Mouse (Mus musculus): Measurements from ENCODE around the gene Slc25a27. TPM values are rescaled to one million over a fixed set of nuclear protein-coding genes. Genes with fewer than 3 reads are reported as not detected.

Slc25a27 gene
- polyA plus RNA-seq, 1 experiment from 2014 or later, result 5.9 TPM

DNA sequence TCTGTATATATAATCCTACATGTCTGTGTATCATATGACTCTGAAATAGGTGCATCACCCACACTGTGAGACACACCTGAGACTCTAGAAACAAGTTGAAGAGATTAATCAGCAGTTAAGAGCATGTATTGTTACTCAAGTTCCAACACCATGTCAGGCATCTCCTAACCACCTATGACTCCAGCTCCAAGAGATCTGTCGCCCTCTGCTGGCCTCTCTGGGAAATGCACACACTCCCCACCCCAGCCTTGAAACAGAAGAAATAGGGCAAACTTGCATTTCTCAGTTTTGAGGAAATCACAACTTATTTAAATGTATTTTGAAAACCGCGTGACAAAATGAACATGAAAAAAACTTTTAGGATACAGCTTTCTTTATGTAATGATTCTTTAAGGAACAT is 60.3 kb downstream of the Slc25a27 start:
- H3K9ac ChIP-seq (ENCODE audit: low read length), result no peak overlapping the region
- H3K4me3 ChIP-seq (ENCODE audit: low read depth, low read length), result no peak overlapping the region
- 16% methylated on average over 3 of the region's 3 CpGs for WGBS
- H3K27ac ChIP-seq (replicated peaks), result no peak overlapping the region
- ATAC-seq (ENCODE audit: low FRiP score, low TSS enrichment) (no peak), DNase-seq (ENCODE audit: low spot score) (peak; percentile 74)
- H3K9me3 ChIP-seq (ENCODE audit: control insufficient read depth, low read length), result no peaks in the 10 kb centered on the region
- TF ChIP-seq CTCF (IDR thresholded peaks at IDR 0.05; ENCODE audit: low read depth), result peak; percentile 97
- no peak for TF ChIP-seq EP300 (optimal IDR thresholded peaks at IDR 0.05)
- H3K4me1 ChIP-seq (replicated peaks; ENCODE audit: control insufficient read depth, insufficient read depth), result no peaks in the 10 kb centered on the region
- no peak overlapping the region for H3K4me2 ChIP-seq (replicated peaks; ENCODE audit: low read depth)
- H3K27me3 ChIP-seq (ENCODE audit: control insufficient read depth, insufficient read depth, low read length), result no peaks in the 10 kb centered on the region
- H3K36me3 ChIP-seq (ENCODE audit: control insufficient read depth, insufficient read depth, low read length), result no peaks in the 10 kb centered on the region

DNA sequence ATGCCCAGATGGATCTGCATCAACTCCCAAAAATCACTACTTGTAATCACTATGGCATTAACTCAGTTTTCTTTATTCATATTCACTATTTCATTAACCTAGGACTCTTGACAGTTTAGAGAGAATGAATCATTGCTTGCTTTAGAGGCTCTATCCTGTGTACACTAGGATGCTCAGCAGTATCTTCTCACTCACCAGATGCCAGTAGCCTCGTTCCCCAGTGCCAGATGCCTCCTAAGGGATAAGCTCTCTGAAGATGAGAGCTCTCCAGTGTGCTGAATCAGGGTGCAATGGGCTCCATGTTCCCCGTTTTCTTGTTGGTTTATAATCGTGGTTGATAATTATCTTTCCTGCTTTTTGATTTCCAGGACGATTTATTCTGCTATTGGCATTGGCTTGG is 68.3 kb downstream of the Slc25a27 start:
- Histone ChIP-seq H3K27ac (replicated peaks) (no peak overlapping the region), H3K4me3 (ENCODE audit: low read depth, low read length) (no peak overlapping the region), H3K9me3 (ENCODE audit: control insufficient read depth, low read length) (no peaks in the 10 kb centered on the region), H3K36me3 (ENCODE audit: control insufficient read depth, insufficient read depth, low read length) (no peaks in the 10 kb centered on the region), H3K27me3 (ENCODE audit: control insufficient read depth, insufficient read depth, low read length) (no peaks in the 10 kb centered on the region), H3K4me2 (replicated peaks; ENCODE audit: low read depth) (no peak overlapping the region), H3K4me1 (replicated peaks; ENCODE audit: control insufficient read depth, insufficient read depth) (no peaks in the 10 kb centered on the region), H3K9ac (ENCODE audit: low read length) (no peak overlapping the region)
- DNase-seq (ENCODE audit: low spot score) (no peak), ATAC-seq (ENCODE audit: low FRiP score, low TSS enrichment) (no peak)
- WGBS, result 52% methylated on average over 4 of the region's 4 CpGs
- TF ChIP-seq EP300 (optimal IDR thresholded peaks at IDR 0.05) (no peak), CTCF (IDR thresholded peaks at IDR 0.05; ENCODE audit: low read depth) (no peak)

DNA sequence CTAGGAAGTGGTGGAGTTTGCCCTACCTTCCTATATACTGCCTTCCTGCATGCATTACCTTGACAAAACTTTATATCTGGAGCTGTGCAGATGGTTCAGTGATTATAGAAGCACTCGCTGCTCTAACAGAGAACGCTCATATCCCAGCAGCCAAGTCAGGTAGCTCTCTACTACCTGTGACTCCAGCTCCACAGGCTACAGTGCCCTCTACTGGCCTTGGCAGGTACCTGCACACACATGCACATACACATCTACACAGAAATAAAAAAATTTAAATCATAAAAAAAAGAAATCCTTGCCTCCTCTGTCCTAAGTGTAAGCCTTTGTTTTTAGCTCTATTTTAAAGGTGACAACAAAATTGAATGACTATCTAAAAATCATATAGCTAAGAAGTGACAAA is 69.3 kb downstream of the Slc25a27 start:
- H3K4me1 ChIP-seq (replicated peaks; ENCODE audit: control insufficient read depth, insufficient read depth), result no peaks in the 10 kb centered on the region
- ATAC-seq (ENCODE audit: low FRiP score, low TSS enrichment) (no peak), DNase-seq (ENCODE audit: low spot score) (no peak)
- 100% methylated on average over 2 of the region's 2 CpGs for WGBS
- no peaks in the 10 kb centered on the region for H3K9me3 ChIP-seq (ENCODE audit: control insufficient read depth, low read length)
- no peak overlapping the region for H3K27ac ChIP-seq (replicated peaks)
- H3K4me3 ChIP-seq (ENCODE audit: low read depth, low read length), result no peak overlapping the region
- H3K27me3 ChIP-seq (ENCODE audit: control insufficient read depth, insufficient read depth, low read length), result no peaks in the 10 kb centered on the region
- TF ChIP-seq EP300 (optimal IDR thresholded peaks at IDR 0.05) (no peak), CTCF (IDR thresholded peaks at IDR 0.05; ENCODE audit: low read depth) (peak; percentile 26; the same call in 1 of the 2 replicates)
- H3K4me2 ChIP-seq (replicated peaks; ENCODE audit: low read depth), result no peak overlapping the region
- no peak overlapping the region for H3K9ac ChIP-seq (ENCODE audit: low read length)
- H3K36me3 ChIP-seq (ENCODE audit: control insufficient read depth, insufficient read depth, low read length), result no peaks in the 10 kb centered on the region

DNA sequence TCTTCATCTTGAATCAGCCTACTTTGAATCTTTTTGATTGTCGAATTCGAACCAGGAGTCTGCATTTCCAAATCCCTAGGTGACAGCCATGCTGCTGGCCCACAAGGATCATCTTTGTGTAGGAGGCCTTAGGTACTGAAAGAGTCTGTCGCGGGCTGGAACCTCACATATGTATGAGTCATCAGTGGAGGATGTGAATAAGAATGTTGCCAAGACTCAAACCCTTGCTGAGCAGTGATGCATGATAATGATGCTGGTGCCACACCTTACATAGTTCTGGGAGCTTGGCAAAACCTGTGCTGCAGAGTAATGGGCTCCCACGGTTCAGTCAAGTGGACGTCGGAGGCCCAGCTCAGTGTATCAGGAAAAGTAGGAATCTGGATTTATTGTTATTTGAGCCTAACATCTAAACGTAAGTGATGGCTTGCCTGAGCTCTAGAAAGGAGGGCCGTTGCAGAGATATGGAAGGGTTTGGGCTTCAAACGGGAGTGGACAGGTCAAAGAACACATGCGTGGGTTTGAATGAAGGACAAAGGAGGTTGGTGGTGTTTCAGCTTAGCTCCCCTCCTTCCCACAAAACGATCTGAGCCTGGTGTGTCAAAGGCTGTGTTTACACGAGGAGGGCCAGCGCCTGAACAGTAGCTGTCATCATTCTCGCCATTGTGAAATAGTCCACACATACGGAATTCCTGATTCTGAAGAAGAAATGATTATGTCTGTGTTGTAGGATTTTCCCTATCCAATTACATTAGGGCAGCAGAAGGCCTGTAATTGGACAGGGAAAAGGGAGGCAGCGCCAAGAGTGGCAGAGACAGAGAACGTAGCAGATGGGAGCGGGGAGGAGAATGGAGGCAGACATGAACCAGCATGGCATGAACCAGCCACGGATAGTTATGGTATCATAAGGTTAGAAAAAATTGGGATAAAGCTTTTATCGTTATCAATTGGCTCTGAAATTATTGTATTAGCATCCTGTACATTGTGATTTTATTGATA is 74.4 kb downstream of the Slc25a27 start:
- WGBS, result 67% methylated on average over 21 of the region's 21 CpGs

More for the DNA sequence above, 74.4 kb downstream of the Slc25a27 start:
- Histone ChIP-seq H3K4me3 (ENCODE audit: low read depth, low read length) (no peak overlapping the region), H3K9ac (ENCODE audit: low read length) (no peak overlapping the region), H3K36me3 (ENCODE audit: control insufficient read depth, insufficient read depth, low read length) (no peaks in the 10 kb centered on the region), H3K9me3 (ENCODE audit: control insufficient read depth, low read length) (no peaks in the 10 kb centered on the region), H3K4me2 (replicated peaks; ENCODE audit: low read depth) (no peak overlapping the region), H3K27me3 (ENCODE audit: control insufficient read depth, insufficient read depth, low read length) (no peaks in the 10 kb centered on the region), H3K27ac (replicated peaks) (0 out of 2 replicates have a peak overlapping the region, but pooled peaks have one; percentile 10), H3K4me1 (replicated peaks; ENCODE audit: control insufficient read depth, insufficient read depth) (no peaks in the 10 kb centered on the region)
- no peak for TF ChIP-seq CTCF (IDR thresholded peaks at IDR 0.05; ENCODE audit: low read depth)
- TF ChIP-seq EP300 (optimal IDR thresholded peaks at IDR 0.05), result no peak
- ATAC-seq (ENCODE audit: low FRiP score, low TSS enrichment), result no peak
- no peak for DNase-seq (ENCODE audit: low spot score)

Other genes with a start within 250 kb of the Slc25a27 start
- 0.04 and 0.34 TPM in 2 replicates for gene Mep1a, start 164.4 kb downstream of the Slc25a27 start, polyA plus RNA-seq (2015; fragmentation: Nextera tagmentation; extraction: Ambion mirVana)
- not detected in 2 replicates for gene Ankrd66, start 123.6 kb downstream of the Slc25a27 start, polyA plus RNA-seq (2015; fragmentation: Nextera tagmentation; extraction: Ambion mirVana)
- 9.1 and 9.6 TPM in 2 replicates for gene Pla2g7, start 99.1 kb downstream of the Slc25a27 start, polyA plus RNA-seq (2015; fragmentation: Nextera tagmentation; extraction: Ambion mirVana)
- gene Tdrd6, start 36.9 kb downstream of the Slc25a27 start, polyA plus RNA-seq (2015; fragmentation: Nextera tagmentation; extraction: Ambion mirVana), result 0.08 TPM in 1 of 2 replicates, not detected in the other
- 14.0 and 14.4 TPM in 2 replicates for gene Cyp39a1, start 211 bp upstream of the Slc25a27 start, polyA plus RNA-seq (2015; fragmentation: Nextera tagmentation; extraction: Ambion mirVana)
- gene Rcan2, start 134.1 kb upstream of the Slc25a27 start, polyA plus RNA-seq (2015; fragmentation: Nextera tagmentation; extraction: Ambion mirVana), result 11.0 and 12.5 TPM in 2 replicates

Measured in stomach, postnatal 0 days (tissue).